In genomic region chr5:103817754-103818153, GRCm38 (mm10) we compare ENCODE assay signal across 8 mouse cellular contexts.
A peak's percentile ranks its signal among the peaks of the same experiment; 100 is the strongest.
DNase-seq lines count a peak whose midpoint lies in the region; ATAC-seq and TF ChIP-seq lines count a peak whose summit lies in the region.

No protein-coding gene starts in this region.

- no peaks in the 10 kb centered on the region for H3K4me1 ChIP-seq in hindbrain, embryonic 13.5 days (replicated peaks)

- no peaks in the 10 kb centered on the region for H3K36me3 ChIP-seq in hindbrain, embryonic 13.5 days

- H3K27me3 ChIP-seq in Patski, result no peaks in the 10 kb centered on the region
- H3K27me3 ChIP-seq in hindbrain, embryonic 13.5 days, result no peaks in the 10 kb centered on the region

- H3K9me3 ChIP-seq in hindbrain, embryonic 13.5 days, result no peaks in the 10 kb centered on the region

- H3K9ac ChIP-seq in hindbrain, embryonic 13.5 days, result no peak overlapping the region

- H3K4me2 ChIP-seq in hindbrain, embryonic 13.5 days, result no peak overlapping the region

- peak; percentile 96 for TF ChIP-seq CTCF in Patski (IDR thresholded peaks at IDR 0.05)

- in situ Hi-C loops in Patski (cut with MboI; ENCODE audit: low pct_unique_long_range_greater_than_20kb), result no loop called here

- H3K27ac ChIP-seq in hindbrain, embryonic 13.5 days, result no peak overlapping the region

- ATAC-seq in Patski, result peak; percentile 20
- ATAC-seq in hindbrain, embryonic 13.5 days (ENCODE audit: low FRiP score), result peak; percentile 46

- 17% methylated on average over 1 of the region's 1 CpGs for WGBS in hindbrain, embryonic 13.5 days

- CTCF ChIA-PET in Patski (lab: Charles Lee), result interaction anchor here (0.6 to 3.9 kb wide), 31 partner anchors 9 to 146 kb away, joined by 3 to 20 read pairs (median 4); partner anchors contain the start of gene Aff1

- DNase-seq in Patski (ENCODE audit: low read depth, low spot score), result no peak
- peak; percentile 86 for DNase-seq in cerebellum, adult 9-10 months
- DNase-seq in frontal cortex, postnatal 10 days (ENCODE audit: low spot score in 2 of 2), result peak; percentile 43 to 70
- DNase-seq in layer of hippocampus, postnatal 36 days, result peak; percentile 71 to 73
- DNase-seq in lung, postnatal 14 days, result peak; percentile 82
- DNase-seq in retina, embryonic 14.5 days (ENCODE audit: low spot score), result peak; percentile 91
- DNase-seq in thymus, postnatal 25 days, result peak; percentile 84

- POLR2A ChIA-PET in Patski (lab: Charles Lee), result interaction anchor here (1.1 kb wide), 2 partner anchors 39 to 113 kb away, joined by 3 to 4 read pairs; no protein-coding TSS in a partner anchor

- H3K4me3 ChIP-seq in hindbrain, embryonic 13.5 days, result no peak overlapping the region
